Mouse (Mus musculus) E14TG2a.4 (cell line): ENCODE measurements at regions not wholly inside any gene's neighbourhood (a gene's known extent, or its start where the extent isn't known, plus 50 kb on each side); places are given as distances from the start of the nearest gene placed in this dataset.

Experiments used
- H3K27me3 ChIP-seq: 2 replicates; pipeline ENCODE4 v1.6.1; 2014; ENCODE audit warnings: low read length, control low read depth; ENCODE audit not compliant: insufficient read depth
- H3K36me3 ChIP-seq: 2 replicates; pipeline ENCODE4 v1.6.1; 2014; ENCODE audit warnings: low read length, control low read depth; ENCODE audit not compliant: insufficient read depth
- H3K4me1 ChIP-seq: replicated peaks from 2 replicates; pipeline ENCODE4 v1.6.1; 2014; ENCODE audit warnings: low read depth, low read length, control low read depth
- H3K4me3 ChIP-seq: replicated peaks from 2 replicates; pipeline ENCODE4 v1.5.1; 2014; ENCODE audit warnings: mild to moderate bottlenecking, low read length
- H3K9me3 ChIP-seq: 2 replicates; pipeline ENCODE4 v1.6.1; 2014; ENCODE audit warnings: low read length, control low read depth
- CTCF ChIP-seq: conservative IDR thresholded peaks from 2 replicates; pipeline ENCODE4 v1.5.1; 2014; ENCODE audit warnings: low read length
- NANOG ChIP-seq: IDR thresholded peaks from 2 replicates; pipeline ENCODE4 v1.6.1; 2014; ENCODE audit warnings: borderline replicate concordance, low read length, mixed read lengths
- POU5F1 ChIP-seq: IDR thresholded peaks from 2 replicates; pipeline ENCODE4 v1.6.1; 2014; ENCODE audit warnings: low read length, borderline replicate concordance

GRCm38 (mm10) chr3:144334201-144334600 is 129.2 kb upstream of the Lmo4 start:
- Histone ChIP-seq H3K27me3 (peaks cover 13% of the 10 kb centered on the region), H3K4me1 (peaks cover 5% of the 10 kb centered on the region; the same call in 1 of the 2 replicates), H3K9me3 (no peaks in the 10 kb centered on the region), H3K36me3 (no peaks in the 10 kb centered on the region), H3K4me3 (no peak overlapping the region)
- TF ChIP-seq NANOG (no peak), CTCF (no peak), POU5F1 (no peak)

- Histone ChIP-seq H3K4me1 (peaks cover 5% of the 10 kb centered on the region; the same call in 1 of the 2 replicates), H3K4me3 (no peak overlapping the region), H3K9me3 (no peaks in the 10 kb centered on the region), H3K27me3 (peaks cover 13% of the 10 kb centered on the region), H3K36me3 (no peaks in the 10 kb centered on the region)
- TF ChIP-seq POU5F1 (0 out of 2 replicates have a peak, but pooled peaks have one; percentile 19), CTCF (no peak)
These were observed 127.3 kb upstream of the Lmo4 start for GRCm38 (mm10) chr3:144332353-144332752.

GRCm38 (mm10) chr3:144329117-144329516 is 124.1 kb upstream of the Lmo4 start:
- H3K27me3 ChIP-seq, result peaks cover 9% of the 10 kb centered on the region
- no peak overlapping the region for H3K4me3 ChIP-seq
- H3K36me3 ChIP-seq, result no peaks in the 10 kb centered on the region
- H3K4me1 ChIP-seq, result peaks cover 5% of the 10 kb centered on the region; the same call in 1 of the 2 replicates
- no peaks in the 10 kb centered on the region for H3K9me3 ChIP-seq
- TF ChIP-seq POU5F1, result no peak
- no peak for TF ChIP-seq NANOG
- TF ChIP-seq CTCF, result no peak

DNA sequence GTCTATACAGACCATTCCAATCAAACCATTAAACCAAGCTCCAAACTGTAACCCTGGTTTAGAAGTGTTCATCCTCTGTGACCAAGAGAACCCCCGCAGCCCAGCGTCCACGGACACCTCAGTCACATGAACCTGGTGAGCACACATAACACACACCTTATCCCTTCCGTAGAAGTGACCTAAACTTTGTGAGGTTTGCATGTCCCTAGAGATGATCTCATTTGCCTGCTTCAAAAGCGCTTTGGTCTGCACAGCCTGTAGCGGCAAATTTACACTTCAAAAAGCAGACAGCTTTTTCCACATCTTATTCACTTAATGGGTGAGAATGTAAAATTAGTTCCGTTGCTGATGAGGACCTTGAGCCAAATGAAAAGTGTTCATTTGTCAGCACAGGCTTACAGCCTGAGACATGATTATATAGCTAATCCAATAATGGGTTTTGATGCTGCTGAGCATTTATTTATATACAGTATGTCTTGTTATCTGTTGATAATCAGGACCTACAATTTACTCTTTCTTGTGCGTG is 122.3 kb upstream of the Lmo4 start:
- H3K36me3 ChIP-seq, result no peaks in the 10 kb centered on the region

DNA sequence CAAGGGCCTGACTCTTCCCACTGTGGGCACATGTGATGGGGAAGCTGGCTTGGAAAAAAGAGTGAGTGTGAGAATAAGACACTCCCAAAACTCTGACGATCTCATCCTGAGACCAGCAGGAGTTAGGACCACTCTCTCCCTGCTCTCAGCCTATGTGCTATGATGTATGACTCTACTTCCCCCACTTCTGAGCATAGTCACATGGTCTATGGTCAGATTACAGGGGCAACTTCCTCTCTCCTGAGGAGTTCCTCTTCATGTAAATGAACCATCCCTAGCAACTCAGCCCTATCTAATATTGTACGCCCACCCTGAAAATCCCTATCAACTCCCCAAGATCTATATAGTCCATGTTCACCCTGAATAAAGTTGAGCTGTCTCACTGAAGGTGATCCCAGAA is 120.0 kb upstream of the Lmo4 start:
- no peaks in the 10 kb centered on the region for H3K36me3 ChIP-seq
- H3K27me3 ChIP-seq, result peaks cover 2% of the 10 kb centered on the region; the same call in 1 of the 2 replicates
- no peaks in the 10 kb centered on the region for H3K9me3 ChIP-seq
- no peak for TF ChIP-seq NANOG
- no peak for TF ChIP-seq POU5F1
- no peak for TF ChIP-seq CTCF
- H3K4me3 ChIP-seq, result no peak overlapping the region
- H3K4me1 ChIP-seq, result no peaks in the 10 kb centered on the region

More for the DNA sequence above, 122.3 kb upstream of the Lmo4 start:
- H3K4me1 ChIP-seq, result peaks cover 5% of the 10 kb centered on the region; the same call in 1 of the 2 replicates
- no peaks in the 10 kb centered on the region for H3K9me3 ChIP-seq
- TF ChIP-seq CTCF, result no peak
- TF ChIP-seq NANOG, result no peak
- no peak for TF ChIP-seq POU5F1
- H3K4me3 ChIP-seq, result no peak overlapping the region
- H3K27me3 ChIP-seq, result peaks cover 4% of the 10 kb centered on the region; the same call in 1 of the 2 replicates

GRCm38 (mm10) chr3:144323524-144323923 is 118.5 kb upstream of the Lmo4 start:
- no peak overlapping the region for H3K4me3 ChIP-seq
- H3K4me1 ChIP-seq, result no peaks in the 10 kb centered on the region
- H3K9me3 ChIP-seq, result no peaks in the 10 kb centered on the region
- H3K27me3 ChIP-seq, result no peaks in the 10 kb centered on the region
- no peaks in the 10 kb centered on the region for H3K36me3 ChIP-seq
- no peak for TF ChIP-seq CTCF
- no peak for TF ChIP-seq POU5F1
- no peak for TF ChIP-seq NANOG

DNA sequence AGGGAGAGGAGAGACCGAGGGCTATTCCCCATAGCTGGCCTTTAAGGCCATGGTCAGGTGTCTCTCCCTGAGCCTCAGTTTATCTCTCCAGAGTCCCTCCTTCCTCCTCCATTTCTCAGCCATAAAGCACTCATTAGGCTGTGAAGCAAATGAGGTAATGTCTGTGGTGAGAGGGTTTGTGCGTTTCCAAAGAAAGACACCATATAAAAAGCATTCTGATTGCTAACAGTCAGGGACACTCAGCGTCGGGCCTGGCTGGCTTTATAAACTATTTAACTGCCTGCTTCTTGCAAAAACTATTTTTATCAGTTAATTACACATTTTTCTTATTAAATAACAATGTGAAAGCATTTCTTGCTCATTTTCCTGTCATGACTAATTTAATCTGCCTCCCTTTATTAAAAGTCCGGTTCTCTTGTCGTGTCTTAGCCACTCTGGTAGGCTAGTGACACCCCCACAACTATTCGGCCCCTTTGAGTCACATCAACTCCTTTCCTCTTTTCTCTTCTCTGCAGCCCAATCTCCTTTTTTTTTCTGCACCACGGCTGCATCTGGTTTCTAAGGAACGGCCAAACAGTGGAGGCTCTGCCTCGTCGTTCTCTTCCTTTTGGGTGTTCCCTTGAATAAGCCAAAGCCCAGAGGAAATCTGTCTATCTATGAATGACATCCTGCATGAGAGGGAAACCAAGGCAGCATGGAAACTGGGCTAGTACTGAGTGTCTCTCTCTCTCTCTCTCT is 114.6 kb upstream of the Lmo4 start:
- TF ChIP-seq NANOG, result no peak
- TF ChIP-seq POU5F1, result no peak
- no peak for TF ChIP-seq CTCF
- Histone ChIP-seq H3K4me3 (no peak overlapping the region), H3K4me1 (0 out of 2 replicates have a peak, but pooled peaks cover 3% of the 10 kb centered on the region), H3K9me3 (no peaks in the 10 kb centered on the region), H3K27me3 (no peaks in the 10 kb centered on the region), H3K36me3 (no peaks in the 10 kb centered on the region)

- Histone ChIP-seq H3K4me3 (no peak overlapping the region), H3K4me1 (0 out of 2 replicates have a peak, but pooled peaks cover 3% of the 10 kb centered on the region), H3K9me3 (no peaks in the 10 kb centered on the region), H3K27me3 (no peaks in the 10 kb centered on the region), H3K36me3 (no peaks in the 10 kb centered on the region)
- no peak for TF ChIP-seq POU5F1
- TF ChIP-seq CTCF, result no peak
- TF ChIP-seq NANOG, result no peak
These were observed 113.9 kb upstream of the Lmo4 start for GRCm38 (mm10) chr3:144318761-144319467.
